Mouse (Mus musculus) MEL (cell line): ENCODE results near the gene Plpp2. TPM values are rescaled to one million over a fixed set of nuclear protein-coding genes. Genes with fewer than 3 reads are reported as not detected.

Source experiments
- DNase-seq: peaks from one replicate; pipeline ENCODE4 v3.0.0; 2011; ENCODE audit warnings: low read depth, low spot score
- H3K27ac ChIP-seq: 2 replicates; pipeline ENCODE4 v1.5.1; 2012; ENCODE audit warnings: low read depth, mild to moderate bottlenecking, control low read depth, low read length, moderate library complexity; ENCODE audit not compliant: control insufficient read depth
- H3K27me3 ChIP-seq, 2 experiments: fragments of 150-350 bp in 1 of 2; sonication (generic) in 1 of 2; 2 replicates each; pipeline ENCODE4 v1.6.1; 2012; ENCODE audit warnings: low read length in 2 of 2, mild to moderate bottlenecking in 2 of 2, improper control_type of control experiment in 1 of 2, moderate library complexity in 1 of 2; ENCODE audit not compliant: insufficient read depth in 2 of 2, control insufficient read depth in 1 of 2
- H3K36me3 ChIP-seq, 2 experiments: 2 replicates each; pipeline ENCODE4 v1.6.1; 2012 to 2014; ENCODE audit warnings: low read length in 2 of 2, improper control_type of control experiment in 1 of 2, inconsistent platforms in 1 of 2, mild to moderate bottlenecking in 1 of 2; ENCODE audit not compliant: insufficient read depth in 2 of 2, control insufficient read depth in 1 of 2
- H3K4me1 ChIP-seq, 2 experiments: fragments of 150-350 bp in 1 of 2; sonication (generic) in 1 of 2; 2 replicates each; pipeline ENCODE4 v1.6.1; 2012; ENCODE audit warnings: low read length in 2 of 2, improper control_type of control experiment in 1 of 2, mild to moderate bottlenecking in 1 of 2; ENCODE audit not compliant: insufficient read depth in 2 of 2, control insufficient read depth in 1 of 2
- H3K4me3 ChIP-seq, 2 experiments: fragments of 150-350 bp in 1 of 2; sonication (generic) in 1 of 2; 2 replicates each; pipeline ENCODE4 v1.5.1; 2012; ENCODE audit warnings: low read depth in 2 of 2, low read length in 2 of 2, mild to moderate bottlenecking in 2 of 2, moderate library complexity in 2 of 2, control low read depth in 1 of 2, improper control_type of control experiment in 1 of 2; ENCODE audit not compliant: control insufficient read depth in 1 of 2, insufficient read depth in 1 of 2
- H3K79me2 ChIP-seq: 2 replicates; pipeline ENCODE4 v1.6.1; 2012; ENCODE audit warnings: mild to moderate bottlenecking, low read length, moderate library complexity; ENCODE audit not compliant: control insufficient read depth, poor library complexity, insufficient read depth
- H3K9ac ChIP-seq: 2 replicates; pipeline ENCODE4 v1.6.1; 2012; ENCODE audit warnings: low read depth, mild to moderate bottlenecking, control low read depth, low read length, moderate library complexity; ENCODE audit not compliant: control insufficient read depth, poor library complexity, severe bottlenecking
- H3K9me3 ChIP-seq: fragments of 150-350 bp; sonication (generic); replicated peaks from 2 replicates; pipeline ENCODE4 v1.6.1; 2012; ENCODE audit warnings: mild to moderate bottlenecking, low read length, improper control_type of control experiment, moderate library complexity; ENCODE audit not compliant: insufficient read depth
- BHLHE40 ChIP-seq: IDR thresholded peaks from 2 replicates; pipeline ENCODE4 v1.6.1; 2012; ENCODE audit warnings: low read depth, mild to moderate bottlenecking, inconsistent platforms, low read length, improper control_type of control experiment, borderline replicate concordance
- CHD1 ChIP-seq: IDR thresholded peaks from 2 replicates; pipeline ENCODE4 v1.6.1; 2012; ENCODE audit warnings: low read depth, mild to moderate bottlenecking, inconsistent platforms, low read length, improper control_type of control experiment
- CHD2 ChIP-seq: IDR thresholded peaks from 2 replicates; pipeline ENCODE4 v1.6.1; 2011; ENCODE audit warnings: low read length, improper control_type of control experiment
- CTCF ChIP-seq, 3 experiments: IDR thresholded peaks in 2 of 3; conservative IDR thresholded peaks in 1 of 3; 2 replicates each; pipeline ENCODE4 v1.5.1; 2011 to 2012; ENCODE audit warnings: low read length in 3 of 3, low read depth in 2 of 3, mild to moderate bottlenecking in 2 of 3, improper control_type of control experiment in 1 of 3, inconsistent platforms in 1 of 3, mixed read lengths in 1 of 3, moderate library complexity in 1 of 3; ENCODE audit not compliant: control insufficient read depth in 1 of 3, insufficient read depth in 1 of 3, poor library complexity in 1 of 3, severe bottlenecking in 1 of 3
- E2F4 ChIP-seq: IDR thresholded peaks from 2 replicates; pipeline ENCODE4 v1.6.1; 2011; ENCODE audit warnings: low read depth, low read length, improper control_type of control experiment, borderline replicate concordance
- ELF1 ChIP-seq: IDR thresholded peaks from 2 replicates; pipeline ENCODE4 v1.6.1; 2014; ENCODE audit warnings: low read depth, mild to moderate bottlenecking, inconsistent platforms, low read length, improper control_type of control experiment, moderate library complexity
- EP300 ChIP-seq, 2 experiments: IDR thresholded peaks; 2 replicates each; pipeline ENCODE4 v1.6.1; 2011; ENCODE audit warnings: improper control_type of control experiment in 2 of 2, low read length in 2 of 2, low read depth in 1 of 2, mild to moderate bottlenecking in 1 of 2
- GABPA ChIP-seq: IDR thresholded peaks from 2 replicates; pipeline ENCODE4 v1.6.1; 2012; ENCODE audit warnings: low read depth, mild to moderate bottlenecking, inconsistent platforms, low read length, improper control_type of control experiment, moderate library complexity
- GATA1 ChIP-seq: IDR thresholded peaks from 2 replicates; pipeline ENCODE4 v1.6.1; 2011; ENCODE audit warnings: low read depth, low read length, improper control_type of control experiment
- HCFC1 ChIP-seq: IDR thresholded peaks from 2 replicates; pipeline ENCODE4 v1.6.1; 2012; ENCODE audit warnings: low read depth, mild to moderate bottlenecking, inconsistent platforms, low read length, improper control_type of control experiment, moderate library complexity
- JUND ChIP-seq: IDR thresholded peaks from 2 replicates; pipeline ENCODE4 v1.6.1; 2011; ENCODE audit warnings: low read depth, mild to moderate bottlenecking, improper control_type of control experiment, low read length
- KAT2A ChIP-seq: conservative IDR thresholded peaks from 2 replicates; pipeline ENCODE4 v1.6.1; 2012; ENCODE audit warnings: low read depth, low read length, improper control_type of control experiment, inconsistent platforms
- MAX ChIP-seq: IDR thresholded peaks from 2 replicates; pipeline ENCODE4 v1.6.1; 2011; ENCODE audit warnings: low read length, improper control_type of control experiment
- MEF2A ChIP-seq: IDR thresholded peaks from 2 replicates; pipeline ENCODE4 v1.6.1; 2014; ENCODE audit warnings: low read depth, mild to moderate bottlenecking, inconsistent platforms, low read length, improper control_type of control experiment; ENCODE audit not compliant: poor library complexity, insufficient replicate concordance, severe bottlenecking; ENCODE audit errors: extremely low read depth
- MXI1 ChIP-seq: IDR thresholded peaks from 2 replicates; pipeline ENCODE4 v1.6.1; 2011; ENCODE audit warnings: mild to moderate bottlenecking, low read depth, low read length, improper control_type of control experiment
- MYB ChIP-seq: IDR thresholded peaks from 2 replicates; pipeline ENCODE4 v1.6.1; 2011; ENCODE audit warnings: mild to moderate bottlenecking, low read depth, low read length, improper control_type of control experiment
- POLR2A ChIP-seq, 2 experiments: IDR thresholded peaks; 2 replicates each; pipeline ENCODE4 v1.6.1; 2011 to 2012; ENCODE audit warnings: low read length in 2 of 2, mild to moderate bottlenecking in 2 of 2, control low read depth in 1 of 2, improper control_type of control experiment in 1 of 2, low read depth in 1 of 2, moderate library complexity in 1 of 2; ENCODE audit not compliant: control insufficient read depth in 1 of 2, insufficient read depth in 1 of 2, poor library complexity in 1 of 2
- RCOR1 ChIP-seq: IDR thresholded peaks from 2 replicates; pipeline ENCODE4 v1.6.1; 2012; ENCODE audit warnings: low read depth, mild to moderate bottlenecking, inconsistent platforms, low read length, improper control_type of control experiment
- SMC3 ChIP-seq: IDR thresholded peaks from 2 replicates; pipeline ENCODE4 v1.6.1; 2011; ENCODE audit warnings: low read depth, low read length, improper control_type of control experiment
- TAL1 ChIP-seq: IDR thresholded peaks from 2 replicates; pipeline ENCODE4 v1.6.1; 2012; ENCODE audit warnings: mild to moderate bottlenecking, inconsistent platforms, low read length, moderate library complexity, mixed read lengths
- TBP ChIP-seq: IDR thresholded peaks from 2 replicates; pipeline ENCODE4 v1.8.0; 2011; ENCODE audit warnings: low read depth, low read length, improper control_type of control experiment
- TCF12 ChIP-seq: IDR thresholded peaks from 2 replicates; pipeline ENCODE4 v1.6.1; 2014; ENCODE audit warnings: low read depth, mild to moderate bottlenecking, inconsistent platforms, low read length, improper control_type of control experiment, moderate library complexity
- USF2 ChIP-seq, 2 experiments: IDR thresholded peaks; 2 replicates each; pipeline ENCODE4 v1.6.1; 2011 to 2012; ENCODE audit warnings: improper control_type of control experiment in 2 of 2, low read length in 2 of 2, borderline replicate concordance in 1 of 2, inconsistent platforms in 1 of 2, low read depth in 1 of 2, mild to moderate bottlenecking in 1 of 2; ENCODE audit not compliant: insufficient read depth in 1 of 2
- ZKSCAN1 ChIP-seq: IDR thresholded peaks from 2 replicates; pipeline ENCODE4 v1.6.1; 2012; ENCODE audit warnings: low read depth, mild to moderate bottlenecking, inconsistent platforms, low read length, improper control_type of control experiment, moderate library complexity
- ZMIZ1 ChIP-seq: IDR thresholded peaks from 2 replicates; pipeline ENCODE4 v1.6.1; 2012; ENCODE audit warnings: low read depth, mild to moderate bottlenecking, inconsistent platforms, low read length, improper control_type of control experiment, moderate library complexity
- polyA plus RNA-seq, 2 experiments: library from polyadenylated mRNA; stranded (reverse) in 1 of 2; unstranded in 1 of 2; fragments of >175 nt in 1 of 2; fragments of >200 nt in 1 of 2; gene quantifications; 2 replicates each; pipeline versions ENCODE4 v1.2.1 to v1.2.4; 2012; ENCODE audit warnings: low replicate concordance in 2 of 2, low read depth in 1 of 2; ENCODE audit not compliant: insufficient read length in 2 of 2, insufficient read depth in 1 of 2, missing spikeins in 1 of 2
- total RNA-seq: library from RNA; depleted of rRNA; stranded (reverse); fragments of 300-350 nt; gene quantifications from 2 replicates; pipeline ENCODE4 v1.2.3, GENCODE M21; 2012

Plpp2 gene
- total and polyA plus RNA-seq, 3 experiments: 26.0 to 32.8 TPM; not detected in 1

DNA sequence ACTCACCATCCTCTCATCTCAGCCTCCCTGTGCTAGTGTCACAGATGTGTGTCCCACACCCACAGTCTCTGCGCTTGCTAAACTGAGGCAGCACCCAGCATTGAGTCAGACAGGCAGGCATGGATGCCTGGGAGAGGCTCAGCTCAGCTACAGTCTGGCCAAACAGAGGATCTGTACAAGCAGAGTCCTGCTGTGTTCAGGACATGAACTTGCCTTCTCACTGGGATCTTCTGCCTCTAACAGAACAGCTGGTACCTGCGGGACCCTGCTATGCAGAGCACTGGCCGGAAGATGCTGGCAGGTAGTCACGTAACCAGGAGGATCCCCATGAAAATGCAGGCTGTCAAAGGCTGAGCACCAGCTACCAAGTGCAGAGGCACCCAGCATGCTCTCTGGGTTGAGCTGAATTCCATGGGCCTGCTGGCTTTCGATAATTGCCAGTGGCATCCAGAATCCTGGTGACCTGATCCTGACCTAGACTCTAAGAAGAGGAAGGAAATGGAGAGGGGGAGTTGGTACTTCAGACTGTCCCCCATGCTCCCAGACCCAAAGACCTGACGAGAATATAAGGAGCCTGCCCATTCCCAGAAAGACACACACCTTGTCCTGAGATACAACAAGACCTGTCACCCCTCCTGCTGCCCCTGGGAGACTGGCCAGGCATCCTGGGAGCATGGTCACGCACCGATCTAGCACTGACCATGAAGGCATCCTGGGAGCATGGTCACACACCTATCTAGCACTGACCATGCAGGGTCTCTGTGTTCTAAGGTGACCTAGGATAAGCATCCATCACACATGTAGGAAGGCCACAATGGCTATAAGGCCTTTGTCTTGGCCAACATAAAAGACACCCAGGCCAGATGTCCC lies 7.9 kb downstream of the Plpp2 start:
- no peaks in the 10 kb centered on the region for H3K79me2 ChIP-seq
- no peak overlapping the region for H3K9ac ChIP-seq
- H3K36me3 ChIP-seq: no peaks in the 10 kb centered on the region
- no peaks in the 10 kb centered on the region for H3K27me3 ChIP-seq
- no peak for DNase-seq
- H3K4me3 ChIP-seq: no peak overlapping the region
- TF ChIP-seq MYB (no peak), GABPA (no peak), ELF1 (no peak), CHD1 (no peak), MXI1 (no peak), CTCF (IDR thresholded peaks at IDR 0.05 in 2 of 3, conservative IDR thresholded peaks at IDR 0.05 in 1 of 3; ENCODE audit: control insufficient read depth in 1 of 3, insufficient read depth in 1 of 3, low read depth in 2 of 3, low read length in 3 of 3, poor library complexity in 1 of 3, severe bottlenecking in 1 of 3) (no peak), E2F4 (no peak), MAX (no peak), ZKSCAN1 (no peak), GATA1 (no peak), TAL1 (no peak), TCF12 (no peak), RCOR1 (no peak), EP300 (IDR thresholded peaks at IDR 0.05; ENCODE audit: low read depth in 1 of 2, low read length in 2 of 2) (no peak)
- H3K27ac ChIP-seq: no peak overlapping the region
- no peaks in the 10 kb centered on the region for H3K9me3 ChIP-seq
- H3K4me1 ChIP-seq: 0 out of 4 replicates have a peak, but pooled peaks cover 0 to 4% of the 10 kb centered on the region in 2 experiments

DNA sequence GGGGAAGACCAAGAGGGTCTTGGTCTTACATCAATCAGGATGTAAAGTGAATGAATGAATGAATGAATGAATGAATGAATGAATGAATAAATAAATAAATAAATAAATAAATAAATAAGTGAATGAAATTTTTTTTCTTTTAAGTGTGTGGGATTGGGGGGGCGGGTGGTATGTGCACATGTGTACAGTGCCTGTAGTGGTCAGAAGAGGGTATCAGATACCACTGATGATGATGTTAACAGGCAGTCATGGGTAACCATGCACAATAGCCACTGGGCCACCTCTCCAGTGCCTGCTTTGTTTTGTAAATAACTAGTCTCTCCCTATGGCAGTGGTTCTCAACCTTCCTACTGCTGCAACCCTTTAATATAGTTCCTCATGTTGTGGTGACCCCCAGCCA lies 9.2 kb downstream of the Plpp2 start:
- no peaks in the 10 kb centered on the region for H3K36me3 ChIP-seq
- DNase-seq: no peak

More for the DNA sequence above, 9.2 kb downstream of the Plpp2 start:
- Histone ChIP-seq H3K27me3 (no peaks in the 10 kb centered on the region), H3K79me2 (no peaks in the 10 kb centered on the region), H3K9me3 (no peaks in the 10 kb centered on the region), H3K9ac (no peak overlapping the region)
- TF ChIP-seq USF2 (IDR thresholded peaks at IDR 0.05; ENCODE audit: borderline replicate concordance in 1 of 2, insufficient read depth in 1 of 2, low read depth in 1 of 2, low read length in 2 of 2) (no peak), CHD1 (no peak), MEF2A (no peak), BHLHE40 (no peak), MXI1 (no peak), SMC3 (no peak), TBP (no peak), POLR2A (IDR thresholded peaks at IDR 0.05; ENCODE audit: control insufficient read depth in 1 of 2, insufficient read depth in 1 of 2, low read depth in 1 of 2, low read length in 2 of 2, poor library complexity in 1 of 2) (no peak), HCFC1 (no peak), CHD2 (no peak), ZMIZ1 (no peak), KAT2A (no peak), JUND (no peak)
- TF ChIP-seq, all 39 proteins: peak for 0
- H3K4me3 ChIP-seq: no peak overlapping the region
- H3K27ac ChIP-seq: no peak overlapping the region
- H3K4me1 ChIP-seq: peaks cover 2 to 6% of the 10 kb centered on the region in 2 experiments; a peak in 2 of 4 replicates
